Mouse (Mus musculus) liver, embryonic 14.5 days (tissue): Measurements from ENCODE around the gene Trp53i11.

Source experiments
- CTCF ChIP-seq: IDR thresholded peaks from 2 replicates; pipeline ENCODE4 v1.5.1; 2016; ENCODE audit warnings: antibody characterized with exemption, low read depth, control low read depth
- EP300 ChIP-seq: IDR thresholded peaks from 2 replicates; pipeline ENCODE4 v1.6.1; 2016; ENCODE audit warnings: antibody characterized with exemption, low read depth

DNA sequence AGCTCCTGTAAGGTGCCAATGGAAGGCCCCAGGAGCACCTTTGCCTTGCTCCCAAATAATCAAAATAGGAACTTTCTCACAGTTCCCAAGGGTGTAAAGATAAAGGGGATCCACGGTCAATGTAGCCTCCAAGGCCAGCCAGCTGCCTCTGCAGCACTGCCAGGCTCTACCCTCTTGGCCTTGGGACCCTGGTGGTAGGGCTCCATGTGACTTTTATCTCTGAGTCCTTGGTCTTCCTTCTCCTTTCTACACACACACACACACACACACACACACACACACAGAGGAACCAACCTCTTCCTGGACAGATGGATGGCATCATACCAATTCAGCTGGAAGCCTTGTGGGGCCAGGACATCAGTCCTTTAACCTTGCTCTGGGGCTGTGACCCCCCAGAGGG is 44.8 kb downstream of the Trp53i11 start:
- TF ChIP-seq CTCF (no peak), EP300 (no peak)
